Mouse (Mus musculus) stomach, postnatal 0 days (tissue): ENCODE measurements around the gene Tac4.

Experiments used
- CTCF ChIP-seq: IDR thresholded peaks from 2 replicates; pipeline ENCODE4 v1.5.1; 2016; ENCODE audit warnings: antibody characterized with exemption, low read depth, mild to moderate bottlenecking, moderate library complexity
- EP300 ChIP-seq: optimal IDR thresholded peaks from 2 replicates; pipeline ENCODE3; 2016; ENCODE audit warnings: antibody characterized with exemption

DNA sequence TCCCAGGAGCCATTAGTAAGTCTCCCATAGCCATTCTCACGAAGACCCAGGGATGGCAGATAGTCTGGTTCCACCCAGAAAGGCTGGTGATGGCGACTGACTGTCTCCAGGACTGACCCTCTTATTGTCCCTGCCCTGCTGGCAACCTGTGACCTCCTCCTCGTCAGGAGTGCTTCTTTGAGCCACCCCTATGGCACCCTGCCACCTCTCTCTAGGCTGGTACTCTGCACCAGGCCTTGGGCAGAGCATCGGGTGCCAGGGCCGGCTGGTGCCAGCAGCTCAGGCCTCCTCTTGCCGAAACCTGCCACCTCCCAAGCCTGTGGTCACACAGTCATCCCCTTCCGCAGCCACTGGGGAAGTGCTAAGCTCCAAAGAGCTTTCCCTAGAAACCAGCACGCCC lies 42.2 kb upstream of the Tac4 start:
- TF ChIP-seq CTCF, result no peak
- no peak for TF ChIP-seq EP300
